ENCODE assay signal across 8 mouse cellular contexts in the genomic region with DNA sequence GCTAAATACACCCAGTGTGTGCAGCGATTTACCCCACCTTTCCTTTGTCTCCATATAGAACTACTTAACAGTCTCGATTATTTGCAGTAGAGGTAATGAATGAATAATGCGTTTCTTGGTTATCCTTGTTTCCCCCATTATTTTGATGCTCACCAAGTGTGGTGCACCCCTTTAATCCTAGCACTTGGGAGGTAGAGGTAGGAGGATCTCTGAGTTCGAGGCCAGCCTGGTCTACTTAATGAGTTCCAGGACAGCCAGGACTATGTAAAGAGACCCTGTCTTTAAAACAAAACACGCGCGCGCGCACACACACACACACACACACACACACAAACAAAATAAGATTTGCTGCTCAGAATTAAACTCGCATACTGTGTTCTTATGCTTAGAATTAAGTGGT. TPM values are rescaled to one million over a fixed set of nuclear protein-coding genes. Genes with fewer than 3 reads are reported as not detected.
A peak's percentile ranks its signal among the peaks of the same experiment; 100 is the strongest.
DNase-seq lines count a peak whose midpoint lies in the region; ATAC-seq and TF ChIP-seq lines count a peak whose summit lies in the region.

No protein-coding gene starts in this region.

- intact Hi-C loops in gastrocnemius, postnatal 36 days (cut with DNase I): no loop called here

- TF ChIP-seq CTCF in thymus, adult 2 months (IDR thresholded peaks at IDR 0.05; ENCODE audit: borderline replicate concordance, control insufficient read depth, extremely low read depth, insufficient read depth, low read length, poor library complexity): no peak

- H3K4me2 ChIP-seq in intestine, embryonic 16.5 days (ENCODE audit: low read depth, low read length): peak overlapping the region; percentile 66
- H3K4me2 ChIP-seq in neural tube, embryonic 13.5 days: peak overlapping the region; percentile 81

- peak overlapping the region; percentile 62; the same call in 1 of the 2 replicates for H3K4me3 ChIP-seq in thymus, adult 2 months (ENCODE audit: control insufficient read depth, insufficient read depth, low read length)
- peak overlapping the region; percentile 78 for H3K4me3 ChIP-seq in intestine, embryonic 16.5 days (ENCODE audit: low read length)
- peak overlapping the region; percentile 99 for H3K4me3 ChIP-seq in neural tube, embryonic 13.5 days

- no peak for ATAC-seq in intestine, embryonic 16.5 days
- no peak for ATAC-seq in neural tube, embryonic 13.5 days (ENCODE audit: low read depth)

- H3K27me3 ChIP-seq in thymus, adult 2 months (ENCODE audit: control insufficient read depth, insufficient read depth, low read length): no peaks in the 10 kb centered on the region
- no peaks in the 10 kb centered on the region for H3K27me3 ChIP-seq in intestine, embryonic 16.5 days (replicated peaks; ENCODE audit: control insufficient read depth, insufficient read depth, low read length)
- no peaks in the 10 kb centered on the region for H3K27me3 ChIP-seq in neural tube, embryonic 13.5 days

- H3K9me3 ChIP-seq in intestine, embryonic 16.5 days (ENCODE audit: control insufficient read depth, low read length): no peaks in the 10 kb centered on the region
- no peaks in the 10 kb centered on the region for H3K9me3 ChIP-seq in neural tube, embryonic 13.5 days

- H3K36me3 ChIP-seq in thymus, adult 2 months (ENCODE audit: control insufficient read depth, insufficient read depth, low read length): peaks cover 11% of the 10 kb centered on the region; the same call in 1 of the 2 replicates
- H3K36me3 ChIP-seq in intestine, embryonic 16.5 days (ENCODE audit: control insufficient read depth, insufficient read depth, low read length): no peaks in the 10 kb centered on the region
- peaks cover 20% of the 10 kb centered on the region for H3K36me3 ChIP-seq in neural tube, embryonic 13.5 days

- DNase-seq in adrenal gland, adult 2 months: peak; percentile 6
- no peak for DNase-seq in adrenal gland, adult 8-10 months
- DNase-seq in thymus, adult 2 months: no peak
- DNase-seq in thymus, postnatal 25 days: no peak
- no peak for DNase-seq in gastrocnemius, postnatal 36 days
- no peak for DNase-seq in urinary bladder, postnatal 10 days (ENCODE audit: low spot score)

- no peak overlapping the region; the same call in 1 of the 2 replicates for H3K27ac ChIP-seq in thymus, adult 2 months (ENCODE audit: control insufficient read depth, insufficient read depth, low read length)
- H3K27ac ChIP-seq in intestine, embryonic 16.5 days (ENCODE audit: low read length): peak overlapping the region; percentile 98
- H3K27ac ChIP-seq in neural tube, embryonic 13.5 days (replicated peaks): peak overlapping the region; percentile 98

- no peak for TF ChIP-seq POLR2A in thymus, adult 2 months (IDR thresholded peaks at IDR 0.05; ENCODE audit: control insufficient read depth, extremely low read depth, insufficient read depth, low read length, poor library complexity)

- H3K4me1 ChIP-seq in thymus, adult 2 months (replicated peaks; ENCODE audit: control insufficient read depth, insufficient read depth, low read length): peaks cover 6% of the 10 kb centered on the region
- peaks cover 11% of the 10 kb centered on the region for H3K4me1 ChIP-seq in intestine, embryonic 16.5 days (ENCODE audit: control insufficient read depth, insufficient read depth, low read length)
- H3K4me1 ChIP-seq in neural tube, embryonic 13.5 days (replicated peaks): peaks cover 15% of the 10 kb centered on the region

- peak overlapping the region; percentile 97 for H3K9ac ChIP-seq in intestine, embryonic 16.5 days (ENCODE audit: low read depth, low read length)
- peak overlapping the region; percentile 98 for H3K9ac ChIP-seq in neural tube, embryonic 13.5 days

- 20% methylated on average over 10 of the region's 10 CpGs for WGBS in thymus, adult 2 months
- 20% methylated on average over 10 of the region's 10 CpGs for WGBS in intestine, embryonic 16.5 days
- 27% methylated on average over 10 of the region's 10 CpGs for WGBS in neural tube, embryonic 13.5 days

RNA-seq across cellular contexts. Expression of a gene that starts 1.0 kb away (rescaled TPM):
- 100 to 1,000 TPM; 369 to 448 TPM for total RNA-seq in adrenal gland, adult 2 months (2021)
- 6.2 and 6.8 TPM in 2 replicates for polyA plus RNA-seq in adrenal gland, adult 2 months (2012; rRNA removed)
- 100 to 1,000 TPM; 310 to 386 (median 323) TPM for total RNA-seq in adrenal gland, adult 8-10 months (2022)
- polyA plus RNA-seq in thymus, adult 2 months (2012; rRNA removed): 28.2 and 35.6 TPM in 2 replicates
- 516 and 562 TPM in 2 replicates for polyA plus RNA-seq in intestine, embryonic 16.5 days (2015; fragmentation: Nextera tagmentation; extraction: Ambion mirVana)
- 626 and 642 TPM in 2 replicates for polyA plus RNA-seq in neural tube, embryonic 13.5 days (2015; fragmentation: Nextera tagmentation; extraction: Ambion mirVana)
- total RNA-seq in gastrocnemius, postnatal 36 days (2021): 100 to 1,000 TPM; 278 to 296 TPM

RNA-seq across cellular contexts. Expression of a gene that starts 37.7 kb away (rescaled TPM):
- 100 to 1,000 TPM; 192 to 229 TPM for total RNA-seq in adrenal gland, adult 2 months (2021)
- polyA plus RNA-seq in adrenal gland, adult 2 months (2012; rRNA removed): 7.4 and 11.1 TPM in 2 replicates
- total RNA-seq in adrenal gland, adult 8-10 months (2022): 100 to 1,000 TPM; 177 to 222 (median 203) TPM
- 39.0 and 41.8 TPM in 2 replicates for polyA plus RNA-seq in thymus, adult 2 months (2012; rRNA removed)
- polyA plus RNA-seq in intestine, embryonic 16.5 days (2015; fragmentation: Nextera tagmentation; extraction: Ambion mirVana): 205 and 213 TPM in 2 replicates
- 214 and 256 TPM in 2 replicates for polyA plus RNA-seq in neural tube, embryonic 13.5 days (2015; fragmentation: Nextera tagmentation; extraction: Ambion mirVana)
- 10 to 100 TPM; 88.1 to 92.1 TPM for total RNA-seq in gastrocnemius, postnatal 36 days (2021)

RNA-seq across cellular contexts. Expression of a gene that starts 40.4 kb away (rescaled TPM):
- total RNA-seq in adrenal gland, adult 2 months (2021): 10 to 100 TPM; 19.0 to 20.1 TPM
- 1.7 and 1.8 TPM in 2 replicates for polyA plus RNA-seq in adrenal gland, adult 2 months (2012; rRNA removed)
- 10 to 100 TPM; 20.6 to 32.2 (median 23.4) TPM for total RNA-seq in adrenal gland, adult 8-10 months (2022)
- polyA plus RNA-seq in thymus, adult 2 months (2012; rRNA removed): 7.5 and 8.1 TPM in 2 replicates
- polyA plus RNA-seq in intestine, embryonic 16.5 days (2015; fragmentation: Nextera tagmentation; extraction: Ambion mirVana): 35.1 and 35.8 TPM in 2 replicates
- polyA plus RNA-seq in neural tube, embryonic 13.5 days (2015; fragmentation: Nextera tagmentation; extraction: Ambion mirVana): 44.2 and 45.8 TPM in 2 replicates
- 1 to 10 TPM; 6.8 to 7.8 TPM for total RNA-seq in gastrocnemius, postnatal 36 days (2021)

Comparison
In these comparisons a context has a peak if more than half of its experiments do, and no peak if none do; other contexts are left out.
1. RNA of a gene that starts 1.0 kb away (polyA plus RNA-seq): 626 to 642 TPM in neural tube, embryonic 13.5 days and 516 to 562 TPM in intestine, embryonic 16.5 days; 28.2 to 35.6 TPM in thymus, adult 2 months and 6.2 to 6.8 TPM in adrenal gland, adult 2 months; every median in the first group is over 10 times any median in the second.
2. Peak in every context shown above with its lines, with median percentiles within 50 percentile points of each other: H3K4me3 ChIP-seq.